Mouse (Mus musculus) heart, postnatal 10 days (tissue): ENCODE data around the gene Myl12a. TPM values are rescaled to one million over a fixed set of nuclear protein-coding genes. Genes with fewer than 3 reads are reported as not detected.
"Not testable (repeated sequence)": the region's sequence is repeated elsewhere in the genome, so short reads cannot be mapped to it uniquely, and the experiment has no call there.

Experiments used
- DNase-seq, 2 experiments: peaks; one replicate each; pipeline ENCODE4 v3.0.0; 2021
- intact Hi-C: fragments of 180-260 bp; cut with DNase I; formaldehyde crosslinking; loops from one replicate; pipeline ENCODE4 v1.15.1; 2025
- total RNA-seq, 2 experiments: library from RNA; stranded (reverse); gene quantifications; 2 replicates each; pipeline ENCODE4 v1.2.3; 2021

Gene Myl12a
- total RNA-seq, 2 experiments from 2014 or later = 846 to 935 TPM

DNA sequence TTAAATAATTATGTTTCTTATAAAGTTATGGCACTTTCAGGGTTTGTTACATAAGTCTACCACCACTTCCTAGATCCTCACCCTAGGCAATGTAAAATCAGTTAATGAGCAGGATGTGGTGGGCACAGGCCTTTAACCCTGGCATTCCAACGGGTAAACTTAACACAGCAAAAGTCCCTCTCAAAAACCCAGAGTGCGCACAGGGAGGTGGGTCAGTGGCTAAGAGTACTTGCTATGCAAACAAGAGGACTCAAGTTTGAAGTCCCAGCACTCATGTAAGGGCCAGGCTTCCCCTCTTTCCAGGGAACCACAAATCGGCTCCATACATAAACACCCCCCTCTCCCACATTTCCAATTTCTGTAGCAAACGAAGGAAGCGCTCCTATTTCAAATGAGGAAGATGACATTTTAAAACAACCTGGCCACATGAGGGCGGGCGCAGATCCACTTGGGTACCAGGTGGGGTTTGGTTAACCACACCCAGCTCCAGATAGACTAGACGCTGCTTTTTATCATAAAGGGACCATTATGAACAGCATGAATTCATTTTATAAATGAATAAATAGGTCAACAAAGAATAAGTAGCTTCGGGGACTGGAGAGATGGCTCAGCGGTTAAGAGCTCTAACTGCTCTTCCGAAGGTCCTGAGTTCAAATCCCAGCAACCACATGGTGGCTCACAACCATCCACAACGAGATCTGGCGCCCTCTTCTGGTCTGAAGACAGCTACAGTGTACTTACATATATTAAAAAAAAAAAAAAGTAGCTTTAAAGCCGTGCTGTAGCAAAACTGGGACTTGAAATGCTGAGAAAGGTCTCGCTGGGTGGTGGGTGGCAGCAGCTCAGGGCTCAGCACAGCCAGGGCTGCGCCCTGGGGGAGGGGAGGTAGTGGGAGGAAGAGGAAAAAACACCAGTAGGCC, 10.7 kb downstream of the Myl12a start:
- intact Hi-C loops = no loop called here
- DNase-seq = no peak

DNA sequence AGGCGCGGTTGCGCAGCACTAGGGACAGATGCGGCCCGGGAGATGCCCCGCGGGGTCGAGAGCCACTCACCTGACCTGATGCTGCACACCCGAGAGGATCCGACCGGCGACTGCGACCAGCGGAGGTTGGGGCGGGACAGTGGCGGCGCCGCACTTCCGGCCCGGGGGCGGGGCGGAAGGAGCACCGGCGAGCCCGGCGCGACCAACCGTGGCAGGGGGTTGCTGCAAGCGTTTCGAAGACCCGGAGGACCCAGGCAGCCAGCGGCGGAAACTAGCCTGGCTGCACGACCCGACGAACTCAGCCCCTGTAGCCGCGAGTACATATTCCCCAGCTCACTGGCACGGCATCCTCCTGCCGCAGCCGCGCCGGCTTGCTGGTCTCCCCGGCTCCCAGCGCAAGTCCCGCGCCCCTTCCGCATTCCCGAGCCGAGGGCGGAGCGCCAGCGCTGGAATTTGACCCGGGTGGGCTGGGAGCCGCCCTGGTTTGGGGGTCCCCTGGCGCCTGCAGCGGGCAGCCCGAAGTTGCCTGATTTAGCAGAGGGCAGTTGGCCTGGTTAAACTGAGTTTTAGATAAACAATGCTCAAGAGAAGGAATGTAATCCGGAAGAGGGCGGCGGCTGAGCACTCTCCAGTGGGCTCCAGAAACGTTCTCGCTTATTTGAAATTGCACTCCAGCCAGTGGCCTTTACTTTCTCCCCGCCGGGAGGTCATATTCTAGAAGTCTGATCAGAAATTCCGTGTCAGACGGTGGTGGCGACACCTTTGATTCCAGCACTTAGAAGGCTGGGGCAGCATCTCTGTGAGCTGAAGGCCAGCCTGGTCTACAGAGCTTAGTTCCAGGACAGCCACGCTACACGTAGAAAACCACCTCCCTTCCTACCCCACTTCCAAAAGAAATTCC, 12.0 kb downstream of the Myl12a start:
- intact Hi-C loops = no loop called here
- DNase-seq = peak; percentile 87 to 91

DNA sequence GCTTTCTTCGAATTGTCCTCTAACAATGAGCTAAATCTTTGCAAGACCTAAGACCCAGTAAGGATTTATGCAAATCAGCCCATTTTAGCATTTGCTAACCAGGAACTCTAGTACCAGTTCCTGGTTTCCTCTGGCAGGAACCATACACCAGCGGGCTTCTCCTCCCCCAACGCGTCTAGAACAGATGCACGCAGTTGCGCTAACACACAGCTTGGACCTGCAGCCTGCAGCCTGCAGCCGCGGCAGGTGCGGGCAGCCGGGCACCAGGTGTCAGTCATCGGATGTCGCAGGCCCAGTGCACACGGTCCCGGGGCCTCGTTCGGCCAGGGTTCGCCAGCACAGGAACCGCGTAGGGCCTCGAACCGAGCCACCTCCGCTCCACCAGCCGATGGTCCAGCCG, 12.7 kb downstream of the Myl12a start:
- intact Hi-C loops = loop anchor here (5.0 kb wide), 1 partner anchor 207 kb away; no protein-coding TSS in a partner anchor
- DNase-seq = no peak

DNA sequence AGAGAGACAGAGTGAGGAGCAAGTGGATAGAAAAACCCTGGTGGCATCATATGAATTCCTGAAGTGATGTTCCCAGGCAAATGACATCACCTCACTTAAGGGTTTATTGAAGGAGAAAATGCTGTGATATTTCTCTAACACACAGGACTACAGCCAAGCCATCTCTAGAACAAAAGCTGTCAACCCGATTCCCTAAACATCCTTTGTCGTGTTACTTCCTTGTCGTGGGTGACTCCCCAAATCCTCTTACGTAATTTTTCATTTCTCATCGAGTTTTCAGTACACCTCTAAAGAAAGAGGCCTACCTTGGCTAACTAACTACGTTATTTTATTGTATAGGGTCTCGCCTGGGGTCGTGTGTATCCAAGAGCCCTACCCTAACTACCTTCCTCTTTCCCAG, 13.2 kb downstream of the Myl12a start:
- DNase-seq = no peak
- intact Hi-C loops = loop anchor here (5.0 kb wide), 1 partner anchor 208 kb away; no protein-coding TSS in a partner anchor

DNA sequence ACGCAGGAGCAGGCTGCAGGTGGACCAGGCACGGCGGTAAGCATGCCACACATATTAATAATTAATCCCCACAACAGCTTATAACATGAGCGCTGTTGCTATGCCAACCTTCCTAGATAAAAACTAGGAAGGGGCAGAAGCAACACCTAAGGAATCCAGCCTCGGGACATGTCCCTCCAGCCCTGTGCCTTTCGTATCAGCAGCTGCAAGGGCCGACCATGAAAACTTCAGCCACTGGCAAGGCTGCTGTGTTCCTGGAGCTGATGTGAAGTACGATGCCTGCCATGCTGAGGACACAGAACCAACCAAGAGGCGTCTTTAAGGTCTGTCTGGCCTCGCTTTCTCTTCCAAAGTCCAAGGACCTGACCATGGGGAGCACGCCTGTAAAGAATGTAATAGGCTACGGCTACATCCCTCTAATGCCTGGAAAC, 14.3 kb downstream of the Myl12a start:
- intact Hi-C loops = loop anchor here (5.0 kb wide), 1 partner anchor 209 kb away; no protein-coding TSS in a partner anchor
- no peak for DNase-seq

DNA sequence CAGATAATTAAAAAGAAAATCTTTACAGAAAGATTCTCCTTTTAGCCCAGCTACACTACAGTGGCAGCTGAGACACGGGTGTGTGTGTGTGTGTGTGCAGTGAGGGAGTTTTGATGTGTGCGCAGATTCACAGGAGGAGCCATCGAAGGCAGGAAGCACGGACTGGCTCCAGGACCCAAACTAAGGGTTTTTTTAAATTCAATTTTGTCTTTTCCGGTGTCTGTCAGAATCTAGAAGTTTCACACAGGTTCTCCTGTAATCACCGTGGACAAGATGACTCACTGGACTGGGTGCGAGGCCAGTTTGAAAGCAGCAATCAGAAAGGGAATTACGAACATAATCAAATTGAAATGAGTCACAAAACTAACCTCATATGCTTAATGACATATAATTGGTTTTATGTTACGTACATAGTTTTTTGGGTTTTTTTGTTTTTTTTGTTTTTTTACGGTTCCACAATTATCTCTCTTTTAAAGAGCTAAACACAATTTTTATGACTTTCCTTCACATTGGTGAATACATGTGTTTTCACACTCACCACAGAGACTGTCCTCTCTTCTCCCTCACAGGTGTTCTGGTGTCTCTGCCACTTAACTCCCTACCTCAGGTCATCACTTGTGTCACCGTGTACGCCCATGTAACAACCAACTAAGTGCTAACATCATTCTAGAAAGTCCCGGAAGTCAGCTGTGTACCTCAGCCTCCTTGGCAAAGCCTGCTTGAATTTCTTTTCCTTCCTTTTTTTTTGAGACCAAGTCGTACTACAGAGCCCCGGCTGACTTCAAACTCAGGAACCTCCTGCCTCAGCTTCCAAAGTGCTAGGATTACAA, 15.6 kb downstream of the Myl12a start:
- no peak for DNase-seq
- intact Hi-C loops = loop anchor here (5.0 kb wide), 1 partner anchor 210 kb away; no protein-coding TSS in a partner anchor

DNA sequence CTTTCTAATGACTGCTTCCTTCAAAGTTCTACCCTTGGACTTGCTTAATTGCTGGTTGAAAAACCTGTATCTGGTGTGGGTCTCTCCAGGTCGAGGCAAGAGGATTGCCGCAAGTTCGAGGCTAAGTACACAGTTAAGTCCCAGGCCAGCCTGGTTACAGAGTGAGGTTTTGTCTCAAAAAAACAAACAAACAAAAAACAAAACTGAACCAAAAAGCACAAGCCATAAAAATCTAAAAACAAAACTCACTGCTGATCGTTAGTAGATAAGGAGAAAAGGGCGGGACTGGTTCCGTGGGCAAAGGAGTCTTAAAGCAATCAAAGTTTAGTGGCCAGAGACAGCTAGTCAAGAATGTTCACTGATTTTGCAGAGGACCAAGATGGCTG, 16.3 kb downstream of the Myl12a start:
- intact Hi-C loops = loop anchor here (5.0 kb wide), 1 partner anchor 211 kb away; no protein-coding TSS in a partner anchor
- DNase-seq = no peak

DNA sequence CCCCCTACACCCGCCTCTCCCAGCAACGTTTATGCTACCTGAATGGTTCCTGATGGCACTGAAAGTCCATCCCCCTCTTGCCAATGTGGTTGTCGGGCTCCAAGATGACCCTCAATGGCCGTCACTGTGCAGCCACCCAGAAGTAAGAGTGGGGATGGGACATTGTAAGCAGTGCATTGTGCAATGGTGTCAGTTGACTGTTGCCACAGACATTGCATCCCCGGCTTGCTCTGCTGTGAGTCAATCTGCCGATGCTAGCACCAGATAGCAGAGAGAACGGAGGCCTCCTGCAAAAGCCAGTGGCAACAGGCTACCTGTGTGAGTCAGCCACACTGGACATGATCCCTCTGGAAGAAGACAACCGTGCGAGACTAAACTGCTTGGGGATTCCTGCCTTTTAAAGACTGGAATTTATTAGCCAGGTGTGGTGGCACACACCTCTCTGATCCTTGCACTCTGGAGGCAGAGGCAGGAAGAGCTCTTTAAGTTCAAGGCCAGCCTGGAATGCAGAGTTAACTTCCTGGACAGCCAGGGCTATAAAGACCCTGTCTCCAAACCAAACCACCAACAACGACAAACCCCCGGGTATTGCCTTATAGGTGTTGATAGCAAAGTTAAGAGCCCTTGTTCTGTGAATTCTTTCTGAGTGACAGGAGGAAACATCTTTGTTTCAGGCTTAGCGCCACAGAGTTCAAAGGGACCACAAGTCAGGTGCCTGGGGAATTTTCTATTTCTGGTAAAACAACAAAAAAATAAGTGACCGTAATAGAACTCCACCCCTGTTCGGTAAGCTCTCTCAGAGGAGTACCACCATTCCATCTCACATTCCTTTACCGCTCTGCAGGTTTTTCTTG, 16.9 kb downstream of the Myl12a start:
- no peak for DNase-seq
- intact Hi-C loops = loop anchor here (5.0 kb wide), 1 partner anchor 212 kb away; no protein-coding TSS in a partner anchor

DNA sequence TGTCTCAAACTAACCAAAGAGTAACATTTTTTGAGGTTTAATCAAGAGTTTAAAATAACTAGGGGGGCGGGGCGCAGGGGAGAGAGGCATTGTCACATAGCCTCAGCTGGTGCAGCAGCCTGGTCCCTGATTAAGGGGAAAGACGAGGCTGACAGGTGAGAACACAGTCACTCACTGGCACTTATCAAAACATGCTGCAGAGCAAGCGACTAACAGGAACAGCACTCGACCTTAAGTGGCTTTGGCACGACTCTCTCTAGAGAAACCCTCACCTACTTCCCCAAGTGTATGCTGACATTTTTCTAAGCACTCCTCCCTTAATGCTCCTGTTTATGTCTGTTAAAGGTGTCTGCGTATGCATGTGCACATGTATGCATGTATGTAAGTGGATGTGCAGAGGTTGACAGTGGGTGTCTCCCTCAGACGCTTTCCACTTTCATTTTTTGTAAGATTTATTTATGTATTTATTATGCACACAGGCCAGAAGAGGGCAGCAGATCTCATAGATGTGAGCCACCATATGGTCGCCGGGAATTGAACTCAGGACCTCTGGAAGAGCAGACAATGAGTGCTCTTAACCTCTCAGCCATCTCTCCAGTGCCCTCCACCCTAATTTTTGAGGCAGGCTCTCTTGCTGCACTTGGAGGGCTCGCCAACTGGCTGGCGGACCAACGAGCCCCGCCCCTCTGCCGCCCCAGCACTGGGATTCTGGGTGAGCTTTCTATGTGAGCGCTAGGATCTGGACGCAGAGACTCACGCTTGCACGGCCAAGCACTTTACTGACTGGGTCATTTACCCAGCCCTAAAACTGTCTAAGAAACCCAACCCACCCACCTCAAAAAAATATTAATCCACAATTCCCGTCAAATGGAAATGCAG, 23.1 kb downstream of the Myl12a start:
- peak; percentile 67 to 72 for DNase-seq
- intact Hi-C loops = loop anchor here (5.0 to 10.0 kb wide), 2 partner anchors 213 to 455 kb away; no protein-coding TSS in a partner anchor

DNA sequence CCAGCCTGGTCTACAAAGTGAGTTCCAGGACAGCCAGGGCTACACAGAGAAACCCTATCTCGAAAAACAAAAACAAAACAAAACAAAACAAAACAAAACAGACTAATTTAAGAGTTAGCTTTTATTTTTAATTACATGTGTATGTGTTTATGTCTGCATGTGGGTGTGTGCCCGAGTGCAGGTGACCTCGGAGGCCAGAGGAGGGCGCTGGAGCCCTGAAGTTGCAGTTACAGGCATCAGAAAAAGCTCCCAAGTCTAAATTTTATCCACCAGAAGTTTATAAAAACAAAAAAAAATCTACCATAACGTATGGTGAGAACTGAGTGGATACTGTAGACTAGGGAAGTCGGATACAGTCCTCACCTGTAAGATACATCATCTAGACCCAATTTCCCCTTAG, 24.9 kb downstream of the Myl12a start:
- intact Hi-C loops = loop anchor here (5.0 to 10.0 kb wide), 2 partner anchors 215 to 453 kb away; no protein-coding TSS in a partner anchor
- DNase-seq = peak in 1 of 2 experiments; percentile 27

DNA sequence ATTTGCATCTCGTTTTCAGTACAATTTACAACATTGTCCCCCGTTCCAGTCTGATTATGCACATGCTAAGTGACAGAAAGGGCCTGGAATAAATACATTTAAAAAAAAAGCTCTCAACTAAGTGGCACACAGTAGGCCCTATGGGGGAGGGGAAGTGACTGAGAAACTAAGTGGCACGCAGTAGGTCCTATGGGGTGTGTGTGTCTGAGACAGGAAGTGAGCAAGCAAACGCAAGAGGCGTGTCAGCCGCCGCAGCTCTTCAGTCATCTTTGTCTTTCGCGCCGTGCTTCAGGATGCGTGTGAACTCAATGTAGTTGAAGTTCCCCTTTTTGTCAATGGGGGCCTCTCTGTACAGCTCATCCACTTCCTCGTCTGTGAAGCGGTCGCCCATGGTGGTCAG, 28.6 kb downstream of the Myl12a start:
- DNase-seq = not testable (repeated sequence)
- intact Hi-C loops = loop anchor here (10.0 kb wide), 1 partner anchor 449 kb away; no protein-coding TSS in a partner anchor

DNA sequence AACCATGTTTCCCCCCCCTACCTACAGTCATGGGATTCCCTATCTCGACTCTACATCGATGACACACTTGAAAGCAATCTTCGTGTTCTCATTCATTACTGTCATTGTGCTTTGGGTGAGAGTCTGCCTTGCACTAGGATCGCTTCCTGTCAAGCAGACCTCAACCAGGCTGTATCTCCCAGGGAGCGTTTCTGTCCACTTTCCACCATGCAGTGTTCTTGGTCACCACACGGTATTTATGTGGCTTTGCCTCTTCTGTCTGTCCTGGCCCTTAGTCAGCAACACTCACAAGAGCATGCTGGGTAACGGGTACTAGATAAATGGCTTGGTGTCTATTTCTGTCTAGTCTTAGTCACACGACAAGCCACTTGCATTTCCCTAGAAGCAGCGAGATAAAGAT, 29.3 kb downstream of the Myl12a start:
- no peak for DNase-seq
- intact Hi-C loops = loop anchor here (10.0 kb wide), 1 partner anchor 449 kb away; no protein-coding TSS in a partner anchor

DNA sequence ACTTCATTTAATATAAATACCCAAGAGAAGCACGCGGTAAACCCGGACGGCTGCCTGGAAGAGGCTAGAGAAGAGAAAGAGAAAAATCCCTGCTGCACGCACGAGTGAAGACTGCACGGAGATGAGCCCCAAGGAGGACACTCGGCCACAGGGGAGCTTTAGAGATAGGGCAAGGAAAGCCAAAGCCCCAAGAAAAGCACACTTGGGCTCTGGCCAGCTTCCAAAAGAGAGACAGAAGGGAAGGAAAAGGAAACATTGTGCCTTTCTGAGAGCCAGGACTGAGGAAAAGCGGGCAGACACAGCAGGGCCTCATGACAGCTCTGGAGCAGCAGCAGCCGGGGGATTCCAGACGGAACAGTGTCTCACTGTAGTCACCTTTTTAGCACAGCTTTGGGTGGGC, 31.5 kb downstream of the Myl12a start:
- DNase-seq = no peak
- intact Hi-C loops = loop anchor here (10.0 kb wide), 1 partner anchor 446 kb away; no protein-coding TSS in a partner anchor

DNA sequence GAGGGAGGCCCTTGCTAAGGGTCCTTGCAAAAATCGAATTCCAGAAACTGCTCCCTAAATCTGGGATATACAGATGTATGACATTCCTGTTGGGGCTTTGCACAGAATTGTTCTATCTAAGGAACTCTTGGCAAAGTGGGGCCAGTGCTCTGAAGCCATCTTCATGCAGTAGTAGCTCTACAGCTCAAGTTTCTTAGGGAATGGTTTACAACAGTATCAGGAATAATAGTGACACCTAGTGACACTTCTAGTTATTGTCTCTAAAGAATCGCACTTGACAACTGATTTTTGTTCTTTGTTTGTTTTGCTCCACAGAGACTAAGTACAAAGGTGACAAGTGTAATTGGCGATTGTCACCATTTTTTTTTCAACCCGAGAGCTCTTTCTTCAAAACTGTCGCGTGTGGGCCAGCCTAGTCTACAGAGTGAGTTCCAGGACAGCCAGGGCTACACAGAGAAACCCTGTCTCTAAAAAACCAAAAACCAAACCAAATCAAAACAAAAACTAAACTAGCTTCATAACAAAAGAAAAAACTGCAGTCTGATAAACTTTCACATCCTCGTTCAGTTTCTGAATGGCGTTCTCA, 34.0 kb downstream of the Myl12a start:
- intact Hi-C loops = loop anchor here (1.0 to 5.0 kb wide), 4 partner anchors 122 to 261 kb away; no protein-coding TSS in a partner anchor
- no peak for DNase-seq

DNA sequence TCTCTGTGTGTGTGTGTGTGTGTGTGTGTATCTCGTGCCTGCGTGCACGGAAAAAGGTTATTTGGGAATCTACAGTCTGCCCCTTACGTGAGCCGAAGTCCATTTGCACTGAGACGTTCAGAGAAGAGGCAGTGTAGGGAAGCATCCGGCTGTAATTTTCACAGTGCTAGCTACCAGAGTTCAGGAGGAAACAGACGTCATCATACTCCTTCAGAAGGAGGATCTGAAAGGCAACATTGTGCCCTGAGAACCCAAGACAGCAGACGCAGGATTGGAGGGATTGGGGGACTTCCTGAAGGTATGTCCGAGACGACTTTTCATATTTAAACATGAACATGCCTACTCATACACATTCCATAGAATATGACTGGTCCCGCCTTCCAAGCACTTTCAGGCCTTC, 35.0 kb downstream of the Myl12a start:
- intact Hi-C loops = loop anchor here (1.0 to 5.0 kb wide), 3 partner anchors 121 to 260 kb away; no protein-coding TSS in a partner anchor
- no peak for DNase-seq

DNA sequence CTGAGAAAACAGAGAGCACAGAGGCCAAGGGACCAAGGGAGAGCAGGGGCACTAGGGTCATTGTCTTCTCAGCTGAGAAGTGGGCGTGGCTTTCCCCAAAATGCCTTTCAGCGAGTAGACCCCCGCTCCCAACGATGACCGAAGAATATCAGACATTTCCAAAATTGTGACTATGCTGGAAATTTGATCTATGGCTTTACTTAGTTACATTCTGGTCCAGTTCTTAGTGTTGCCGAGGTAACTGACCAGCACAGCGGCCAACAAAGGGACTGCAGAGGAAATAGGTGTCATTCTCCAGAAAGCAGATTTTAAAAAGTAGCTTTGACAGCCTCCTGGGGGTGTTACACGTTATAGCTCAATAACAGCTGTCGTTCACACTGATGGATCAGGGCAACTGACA, 35.5 kb downstream of the Myl12a start:
- intact Hi-C loops = loop anchor here (5.0 kb wide), 1 partner anchor 230 kb away; no protein-coding TSS in a partner anchor
- DNase-seq = no peak

DNA sequence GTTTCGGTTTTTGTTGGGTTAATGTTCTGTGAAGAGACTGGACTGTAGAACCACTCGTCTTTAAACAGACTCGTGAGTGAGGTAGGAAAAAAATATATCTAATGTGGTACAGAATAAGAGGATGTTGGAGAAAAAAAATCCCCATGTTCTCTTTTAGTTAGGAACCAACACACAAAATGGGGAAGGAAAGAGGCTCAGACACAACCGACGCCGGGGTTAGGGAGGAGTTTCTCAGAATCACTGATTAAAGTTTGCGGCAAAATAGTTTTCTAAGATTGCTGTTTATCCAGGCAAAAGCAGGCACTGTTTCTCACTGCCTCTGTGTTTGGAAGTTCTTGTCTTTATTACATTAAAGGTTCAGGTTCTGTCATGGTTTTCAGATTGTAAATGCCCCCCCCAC, 36.6 kb downstream of the Myl12a start:
- intact Hi-C loops = loop anchor here (5.0 kb wide), 1 partner anchor 229 kb away; no protein-coding TSS in a partner anchor
- no peak for DNase-seq
